Mouse (Mus musculus) hindbrain, embryonic 14.5 days (tissue): ENCODE data around the gene Pla2g4b. TPM values are rescaled to one million over a fixed set of nuclear protein-coding genes. Genes with fewer than 3 reads are reported as not detected.

Source experiments
- ATAC-seq: fragments of 200-750 bp; cut with Nextera tagmentation; 2 replicates; pipeline ENCODE4 v1.8.0; 2017; ENCODE audit warnings: moderate number of reproducible peaks, mild to moderate bottlenecking, moderate TSS enrichment, moderate library complexity; ENCODE audit not compliant: low FRiP score
- DNase-seq: peaks from one replicate; pipeline ENCODE4 v3.0.0-alpha.2; 2015; ENCODE audit warnings: low spot score
- H3K27ac ChIP-seq: fragments of 300-500 bp; sonication (generic); 2 replicates; pipeline ENCODE4 v1.5.1; 2014; ENCODE audit warnings: mild to moderate bottlenecking, moderate library complexity
- H3K27me3 ChIP-seq: fragments of 300-500 bp; sonication (generic); 2 replicates; pipeline ENCODE4 v1.6.1; 2014; ENCODE audit warnings: mild to moderate bottlenecking, low read length, mixed read lengths; ENCODE audit not compliant: control insufficient read depth, insufficient read depth
- H3K36me3 ChIP-seq: fragments of 300-500 bp; sonication (generic); replicated peaks from 2 replicates; pipeline ENCODE4 v1.6.1; 2014; ENCODE audit not compliant: control insufficient read depth, insufficient read depth
- H3K4me1 ChIP-seq: fragments of 300-500 bp; sonication (generic); replicated peaks from 2 replicates; pipeline ENCODE4 v1.6.1; 2014; ENCODE audit warnings: antibody characterized with exemption, low read length, mixed read lengths; ENCODE audit not compliant: control insufficient read depth, insufficient read depth
- H3K4me2 ChIP-seq: fragments of 300-500 bp; sonication (generic); replicated peaks from 2 replicates; pipeline ENCODE4 v1.6.1; 2014; ENCODE audit warnings: mild to moderate bottlenecking, moderate library complexity
- H3K4me3 ChIP-seq: fragments of 300-500 bp; sonication (generic); replicated peaks from 2 replicates; pipeline ENCODE4 v1.5.1; 2014; ENCODE audit warnings: mild to moderate bottlenecking, low read length
- H3K9ac ChIP-seq: fragments of 300-500 bp; sonication (generic); 2 replicates; pipeline ENCODE4 v1.6.1; 2014
- H3K9me3 ChIP-seq: fragments of 300-500 bp; sonication (generic); 2 replicates; pipeline ENCODE4 v1.6.1; 2016; ENCODE audit warnings: low read length; ENCODE audit not compliant: control insufficient read depth
- WGBS: fragments of 180-500 bp; shearing (Covaris S2); extraction: QIAGEN DNeasy Blood & Tissue Kit; methylation state at CpG from one replicate; pipeline ENCODE4 v1.1.7; 2014; 5-methylcytosine and 5-hydroxymethylcytosine counted together
- polyA plus RNA-seq: library from polyadenylated mRNA; unstranded; fragments of >200 nt; fragmentation: Nextera tagmentation; extraction: Ambion mirVana; gene quantifications from 2 replicates; pipeline ENCODE4 v1.2.1, GENCODE M21; 2014

Gene Pla2g4b
- polyA plus RNA-seq, 1 experiment from 2014 or later = 2.7 TPM

GRCm38 (mm10) chr2:120033726-120034125 lies 509 bp downstream of the Pla2g4b start:
- peaks cover 87% of the 10 kb centered on the region for H3K36me3 ChIP-seq
- no peaks in the 10 kb centered on the region for H3K4me1 ChIP-seq
- 75% methylated on average over 5 of the region's 5 CpGs for WGBS
- H3K27ac ChIP-seq = no peak overlapping the region
- DNase-seq (no peak), ATAC-seq (no peak)
- no peak overlapping the region for H3K9ac ChIP-seq
- H3K4me3 ChIP-seq = no peak overlapping the region
- no peak overlapping the region for H3K4me2 ChIP-seq
- H3K9me3 ChIP-seq = no peaks in the 10 kb centered on the region
- no peaks in the 10 kb centered on the region for H3K27me3 ChIP-seq

- peaks cover 94% of the 10 kb centered on the region for H3K36me3 ChIP-seq
- H3K4me1 ChIP-seq = no peaks in the 10 kb centered on the region
Measured at GRCm38 (mm10) chr2:120037744-120038143, 4.5 kb downstream of the Pla2g4b start.

GRCm38 (mm10) chr2:120040991-120041390 lies 7.8 kb downstream of the Pla2g4b start:
- no peak for DNase-seq
- Histone ChIP-seq H3K4me2 (no peak overlapping the region), H3K4me3 (no peak overlapping the region), H3K9me3 (no peaks in the 10 kb centered on the region), H3K27ac (no peak overlapping the region), H3K9ac (no peak overlapping the region), H3K36me3 (peaks cover 66% of the 10 kb centered on the region), H3K27me3 (no peaks in the 10 kb centered on the region), H3K4me1 (no peaks in the 10 kb centered on the region)
- 81% methylated on average over 5 of the region's 5 CpGs for WGBS
- no peak for ATAC-seq

More at GRCm38 (mm10) chr2:120037744-120038143, 4.5 kb downstream of the Pla2g4b start:
- Histone ChIP-seq H3K9ac (no peak overlapping the region), H3K27ac (no peak overlapping the region), H3K4me2 (no peak overlapping the region), H3K4me3 (no peak overlapping the region), H3K27me3 (no peaks in the 10 kb centered on the region), H3K9me3 (no peaks in the 10 kb centered on the region)
- DNase-seq (no peak), ATAC-seq (no peak)
- WGBS = 93% methylated on average over 9 of the region's 9 CpGs

GRCm38 (mm10) chr2:120044101-120044603 lies 10.9 kb downstream of the Pla2g4b start:
- whole genome bisulfite sequencing = 60% methylated on average over 4 of the region's 4 CpGs
- ATAC-seq (no peak), DNase-seq (no peak)
- Histone ChIP-seq H3K36me3 (peaks cover 35% of the 10 kb centered on the region), H3K27me3 (no peaks in the 10 kb centered on the region), H3K4me2 (no peak overlapping the region), H3K4me1 (no peaks in the 10 kb centered on the region), H3K27ac (no peak overlapping the region), H3K9ac (no peak overlapping the region), H3K4me3 (no peak overlapping the region), H3K9me3 (no peaks in the 10 kb centered on the region)

- no peaks in the 10 kb centered on the region for H3K27me3 ChIP-seq
- H3K4me1 ChIP-seq = no peaks in the 10 kb centered on the region
- DNase-seq (no peak), ATAC-seq (no peak)
- no peak overlapping the region for H3K27ac ChIP-seq
- H3K36me3 ChIP-seq = peaks cover 29% of the 10 kb centered on the region
- no peak overlapping the region for H3K4me3 ChIP-seq
- WGBS = 88% methylated on average over 3 of the region's 3 CpGs
- no peaks in the 10 kb centered on the region for H3K9me3 ChIP-seq
- H3K9ac ChIP-seq = no peak overlapping the region
- H3K4me2 ChIP-seq = no peak overlapping the region
Measured at GRCm38 (mm10) chr2:120044676-120045075, 11.5 kb downstream of the Pla2g4b start.

- H3K27me3 ChIP-seq = no peaks in the 10 kb centered on the region
- no peaks in the 10 kb centered on the region for H3K9me3 ChIP-seq
- no peak for DNase-seq
- no peak overlapping the region for H3K9ac ChIP-seq
- H3K4me2 ChIP-seq = no peak overlapping the region
- no peak overlapping the region for H3K4me3 ChIP-seq
- no peak for ATAC-seq
- H3K36me3 ChIP-seq = peaks cover 9% of the 10 kb centered on the region
- no peak overlapping the region for H3K27ac ChIP-seq
- WGBS = 71% methylated on average over 14 of the region's 14 CpGs
- no peaks in the 10 kb centered on the region for H3K4me1 ChIP-seq
Measured at GRCm38 (mm10) chr2:120046486-120047310, 13.5 kb downstream of the Pla2g4b start.

- H3K27me3 ChIP-seq = no peaks in the 10 kb centered on the region
- H3K4me2 ChIP-seq = no peak overlapping the region
- no peaks in the 10 kb centered on the region for H3K4me1 ChIP-seq
- H3K9ac ChIP-seq = no peak overlapping the region
- 78% methylated on average over 9 of the region's 9 CpGs for WGBS
- H3K9me3 ChIP-seq = no peaks in the 10 kb centered on the region
- H3K36me3 ChIP-seq = no peaks in the 10 kb centered on the region
- ATAC-seq (no peak), DNase-seq (no peak)
- no peak overlapping the region for H3K27ac ChIP-seq
- no peak overlapping the region for H3K4me3 ChIP-seq
Measured at GRCm38 (mm10) chr2:120048173-120048572, 15.0 kb downstream of the Pla2g4b start.

GRCm38 (mm10) chr2:120049632-120050274 lies 16.5 kb downstream of the Pla2g4b start:
- 63% methylated on average over 10 of the region's 10 CpGs for WGBS

GRCm38 (mm10) chr2:120051405-120051804 lies 18.2 kb downstream of the Pla2g4b start:
- no peak overlapping the region for H3K27ac ChIP-seq
- no peaks in the 10 kb centered on the region for H3K4me1 ChIP-seq
- no peak overlapping the region for H3K9ac ChIP-seq
- 64% methylated on average over 6 of the region's 6 CpGs for WGBS
- H3K27me3 ChIP-seq = no peaks in the 10 kb centered on the region
- DNase-seq (no peak), ATAC-seq (no peak)
- H3K4me3 ChIP-seq = no peak overlapping the region
- no peaks in the 10 kb centered on the region for H3K36me3 ChIP-seq
- H3K9me3 ChIP-seq = no peaks in the 10 kb centered on the region
- H3K4me2 ChIP-seq = no peak overlapping the region

More at GRCm38 (mm10) chr2:120049632-120050274, 16.5 kb downstream of the Pla2g4b start:
- Histone ChIP-seq H3K36me3 (no peaks in the 10 kb centered on the region), H3K9me3 (no peaks in the 10 kb centered on the region), H3K4me1 (no peaks in the 10 kb centered on the region), H3K27ac (no peak overlapping the region), H3K27me3 (no peaks in the 10 kb centered on the region), H3K4me3 (no peak overlapping the region), H3K4me2 (no peak overlapping the region), H3K9ac (no peak overlapping the region)
- no peak for DNase-seq
- no peak for ATAC-seq
